9 mouse cellular contexts compared by ENCODE assay signal in the genomic region with DNA sequence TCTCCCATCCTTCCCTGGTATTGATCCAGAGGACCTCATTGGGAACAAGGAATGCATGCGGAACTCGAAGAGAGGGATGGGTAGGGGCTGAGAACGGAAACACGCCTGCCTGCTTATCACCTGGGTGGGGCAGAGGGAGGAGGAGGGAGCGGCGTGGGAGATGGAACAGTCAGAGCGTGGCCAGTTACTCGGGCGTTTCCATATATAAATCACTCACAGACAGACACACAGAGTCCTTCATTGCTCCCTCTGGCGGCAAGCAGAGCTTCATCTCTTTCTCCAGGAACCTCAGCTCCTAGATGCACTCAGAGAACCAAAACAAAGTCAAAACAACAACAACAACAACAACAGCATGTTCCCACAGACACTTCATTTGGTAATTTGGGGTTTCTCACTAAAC. TPM values are rescaled to one million over a fixed set of nuclear protein-coding genes. Genes with fewer than 3 reads are reported as not detected.
DNase-seq lines count a peak whose midpoint lies in the region; ATAC-seq and TF ChIP-seq lines count a peak whose summit lies in the region.
"Had no signal": no experiment of that assay in that cellular context is flagged by ENCODE, and none has a peak within 500 bp of the region (broad histone marks: within the 10 kb centered on the region; RNA-seq: fewer than 3 reads in every experiment).

No protein-coding gene starts in this region.

- H3K36me3 ChIP-seq in hindbrain, embryonic 13.5 days, result no peaks in the 10 kb centered on the region
- no peaks in the 10 kb centered on the region for H3K36me3 ChIP-seq in hindbrain, embryonic 10.5 days
- H3K36me3 ChIP-seq in CH12.LX (replicated peaks in 1 of 2; ENCODE audit: control insufficient read depth in 1 of 2, insufficient read depth in 1 of 2, low read length in 1 of 2), result no peaks in the 10 kb centered on the region
- H3K36me3 ChIP-seq in liver, embryonic 11.5 days (ENCODE audit: control insufficient read depth, insufficient read depth, low read length), result no peaks in the 10 kb centered on the region
- no peaks in the 10 kb centered on the region for H3K36me3 ChIP-seq in stomach, embryonic 15.5 days

- H3K27me3 ChIP-seq in hindbrain, embryonic 13.5 days, result peaks cover 20% of the 10 kb centered on the region; the same call in 1 of the 2 replicates
- peaks cover 42% of the 10 kb centered on the region for H3K27me3 ChIP-seq in hindbrain, embryonic 10.5 days (ENCODE audit: insufficient read depth, poor library complexity, severe bottlenecking)
- H3K27me3 ChIP-seq in CH12.LX (replicated peaks), result peaks cover 2% of the 10 kb centered on the region
- H3K27me3 ChIP-seq in liver, embryonic 11.5 days (replicated peaks; ENCODE audit: control insufficient read depth, insufficient read depth, low read length), result peaks cover 4% of the 10 kb centered on the region; the same call in 1 of the 2 replicates
- no peaks in the 10 kb centered on the region for H3K27me3 ChIP-seq in stomach, embryonic 15.5 days (replicated peaks)

- TF ChIP-seq RAD21 in CH12.LX (IDR thresholded peaks at IDR 0.05; ENCODE audit: low read depth, low read length), result no peak; the same call in none of the 2 replicates

- 44% methylated on average over 10 of the region's 10 CpGs for WGBS in hindbrain, embryonic 13.5 days
- 49% methylated on average over 10 of the region's 10 CpGs for WGBS in hindbrain, embryonic 10.5 days
- WGBS in liver, embryonic 11.5 days, result 20% methylated on average over 10 of the region's 10 CpGs
- WGBS in stomach, embryonic 15.5 days, result 11% methylated on average over 10 of the region's 10 CpGs

- no peak overlapping the region for H3K27ac ChIP-seq in hindbrain, embryonic 13.5 days
- no peak overlapping the region for H3K27ac ChIP-seq in hindbrain, embryonic 10.5 days
- no peak overlapping the region for H3K27ac ChIP-seq in CH12.LX (ENCODE audit: insufficient read depth, low read depth)
- no peak overlapping the region for H3K27ac ChIP-seq in liver, embryonic 11.5 days (ENCODE audit: low read depth, low read length)
- no peak overlapping the region for H3K27ac ChIP-seq in stomach, embryonic 15.5 days
- H3K27ac ChIP-seq: macrophage had no signal

- H3K9ac ChIP-seq in hindbrain, embryonic 13.5 days, result no peak overlapping the region
- H3K9ac ChIP-seq in CH12.LX (ENCODE audit: insufficient read depth, low read depth), result no peak overlapping the region
- no peak overlapping the region for H3K9ac ChIP-seq in liver, embryonic 11.5 days (ENCODE audit: low read depth, low read length)
- H3K9ac ChIP-seq in stomach, embryonic 15.5 days, result no peak overlapping the region

- no peak for ATAC-seq in hindbrain, embryonic 13.5 days (ENCODE audit: low FRiP score)
- ATAC-seq in erythroid progenitor cell, adult 5-6 weeks (replicated peaks; ENCODE audit: low FRiP score, poor library complexity, severe bottlenecking), result 0 out of 2 replicates have a peak, but pooled peaks have one; percentile 39
- 0 out of 2 replicates have a peak, but pooled peaks have one; percentile 41 for ATAC-seq in liver, embryonic 11.5 days (replicated peaks; ENCODE audit: low FRiP score)
- no peak for ATAC-seq in stomach, embryonic 15.5 days (ENCODE audit: insufficient read depth, low FRiP score, low read depth)

- peaks cover 4% of the 10 kb centered on the region for H3K4me1 ChIP-seq in hindbrain, embryonic 13.5 days (replicated peaks)
- peaks cover 26% of the 10 kb centered on the region for H3K4me1 ChIP-seq in hindbrain, embryonic 10.5 days (replicated peaks)
- peaks cover 15 to 38% of the 10 kb centered on the region in 2 experiments for H3K4me1 ChIP-seq in CH12.LX (ENCODE audit: control insufficient read depth in 1 of 2, insufficient read depth in 2 of 2)
- H3K4me1 ChIP-seq in liver, embryonic 11.5 days (replicated peaks; ENCODE audit: control insufficient read depth, insufficient read depth, low read length), result peaks cover 10% of the 10 kb centered on the region
- peaks cover 6% of the 10 kb centered on the region for H3K4me1 ChIP-seq in stomach, embryonic 15.5 days

- TF ChIP-seq CTCF in CH12.LX (conservative IDR thresholded peaks at IDR 0.05 in 1 of 2, IDR thresholded peaks at IDR 0.05 in 1 of 2; ENCODE audit: low read depth in 2 of 2, low read length in 2 of 2), result peak in 1 of 2 experiments; percentile 71; a peak in 2 of 4 replicates

- no peak for TF ChIP-seq EP300 in CH12.LX (IDR thresholded peaks at IDR 0.05; ENCODE audit: low read length)

- 0 out of 2 replicates have a peak overlapping the region, but pooled peaks have one; percentile 3 for H3K4me2 ChIP-seq in hindbrain, embryonic 13.5 days
- peak overlapping the region; percentile 23 for H3K4me2 ChIP-seq in CH12.LX (ENCODE audit: insufficient read depth, low read depth, poor library complexity, severe bottlenecking)
- peak overlapping the region; percentile 6; the same call in 1 of the 2 replicates for H3K4me2 ChIP-seq in liver, embryonic 11.5 days
- peak overlapping the region; percentile 37; the same call in 1 of the 2 replicates for H3K4me2 ChIP-seq in stomach, embryonic 15.5 days

- no peak for DNase-seq in hindbrain, embryonic 10.5 days (ENCODE audit: low spot score)
- peak; percentile 51 for DNase-seq in CH12.LX (ENCODE audit: extremely low read depth)
- no peak for DNase-seq in liver, embryonic 11.5 days (ENCODE audit: low spot score)
- no peak for DNase-seq in gastrocnemius, postnatal 25 days
- no peak for DNase-seq in ovary, postnatal 14 days (ENCODE audit: low spot score)

- H3K79me2 ChIP-seq in CH12.LX (replicated peaks; ENCODE audit: control insufficient read depth, extremely low read depth, insufficient read depth, poor library complexity, severe bottlenecking), result no peaks in the 10 kb centered on the region

- no peaks in the 10 kb centered on the region for H3K9me3 ChIP-seq in hindbrain, embryonic 13.5 days
- H3K9me3 ChIP-seq in hindbrain, embryonic 10.5 days, result no peaks in the 10 kb centered on the region
- H3K9me3 ChIP-seq in CH12.LX (replicated peaks; ENCODE audit: low read length), result no peaks in the 10 kb centered on the region
- no peaks in the 10 kb centered on the region for H3K9me3 ChIP-seq in liver, embryonic 11.5 days (ENCODE audit: control insufficient read depth, low read length)
- no peaks in the 10 kb centered on the region for H3K9me3 ChIP-seq in stomach, embryonic 15.5 days

- in situ Hi-C loops in CH12.LX (cut with MboI; ENCODE audit: low pct_ligation_motif_present, low pct_unique_long_range_greater_than_20kb, low sequenced_read_pairs), result loop anchor here (5.0 kb wide), 1 partner anchor 36 kb away; no protein-coding TSS in a partner anchor

- TF ChIP-seq POLR2A in CH12.LX (IDR thresholded peaks at IDR 0.05; ENCODE audit: low read depth, low read length), result no peak

- dilution Hi-C loops in CH12.LX (cut with MboI; ENCODE audit: extremely low pct_ligation_motif_present, extremely low pct_unique_long_range_greater_than_20kb, low sequenced_read_pairs), result no loop called here

- no peak overlapping the region for H3K4me3 ChIP-seq in hindbrain, embryonic 13.5 days
- H3K4me3 ChIP-seq in hindbrain, embryonic 10.5 days, result no peak overlapping the region
- H3K4me3 ChIP-seq in CH12.LX (replicated peaks in 1 of 3; ENCODE audit: low read depth in 2 of 3, low read length in 2 of 3, poor library complexity in 1 of 3), result no peak overlapping the region
- no peak overlapping the region for H3K4me3 ChIP-seq in liver, embryonic 11.5 days (ENCODE audit: low read depth, low read length)
- H3K4me3 ChIP-seq in stomach, embryonic 15.5 days (replicated peaks), result no peak overlapping the region

RNA-seq across cellular contexts. Expression of a gene that starts 9.5 kb away (rescaled TPM):
- polyA plus RNA-seq in hindbrain, embryonic 13.5 days (2015; fragmentation: Nextera tagmentation; extraction: Ambion mirVana), result 5.6 and 6.0 TPM in 2 replicates
- 0.85 and 3.2 TPM in 2 replicates for polyA plus RNA-seq in hindbrain, embryonic 10.5 days (2016; fragmentation: Nextera tagmentation; extraction: Ambion mirVana)
- total RNA-seq in CH12.LX (2012; rRNA removed) (1.5 and 1.6 TPM in 2 replicates), CH12.LX (2014; rRNA removed) (5.5 and 6.9 TPM in 2 replicates)
- polyA plus RNA-seq in CH12.LX (2012; ENCODE audit: insufficient read length, low read depth), result 3.5 and 4.2 TPM in 2 replicates
- not detected in 2 replicates for total RNA-seq in erythroid progenitor cell, adult 5-6 weeks (2015; ENCODE audit: low replicate concordance)
- not detected in 2 replicates for total RNA-seq in erythroid progenitor cell, adult 5-6 weeks (2017; ENCODE audit: low replicate concordance)
- 42.1 and 58.2 TPM in 2 replicates for polyA plus RNA-seq in liver, embryonic 11.5 days (2014; fragmentation: Nextera tagmentation; extraction: Ambion mirVana)
- 8.8 and 15.3 TPM in 2 replicates for polyA plus RNA-seq in stomach, embryonic 15.5 days (2015; fragmentation: Nextera tagmentation; extraction: Ambion mirVana)
- 100 to 1,000 TPM in 1 of 2 experiments, 10 to 100 TPM in 1; 73.2 to 356 TPM for total RNA-seq in gastrocnemius, postnatal 25 days (2021)
- polyA plus RNA-seq: macrophage had no signal

RNA-seq across cellular contexts. Expression of a gene that starts 22.8 kb away (rescaled TPM):
- 19.6 and 20.6 TPM in 2 replicates for polyA plus RNA-seq in hindbrain, embryonic 13.5 days (2015; fragmentation: Nextera tagmentation; extraction: Ambion mirVana)
- 19.3 and 21.7 TPM in 2 replicates for polyA plus RNA-seq in hindbrain, embryonic 10.5 days (2016; fragmentation: Nextera tagmentation; extraction: Ambion mirVana)
- total RNA-seq in CH12.LX (2012; rRNA removed), result 76.8 and 98.1 TPM in 2 replicates
- 45.6 and 49.5 TPM in 2 replicates for total RNA-seq in CH12.LX (2014; rRNA removed)
- 34.9 and 37.5 TPM in 2 replicates for polyA plus RNA-seq in CH12.LX (2012; ENCODE audit: insufficient read length, low read depth)
- not detected in 2 replicates for total RNA-seq in erythroid progenitor cell, adult 5-6 weeks (2015; ENCODE audit: low replicate concordance)
- not detected in 2 replicates for total RNA-seq in erythroid progenitor cell, adult 5-6 weeks (2017; ENCODE audit: low replicate concordance)
- 22.5 and 22.8 TPM in 2 replicates for polyA plus RNA-seq in liver, embryonic 11.5 days (2014; fragmentation: Nextera tagmentation; extraction: Ambion mirVana)
- 79.8 and 95.3 TPM in 2 replicates for polyA plus RNA-seq in stomach, embryonic 15.5 days (2015; fragmentation: Nextera tagmentation; extraction: Ambion mirVana)
- 100 to 1,000 TPM in 1 of 2 experiments, 10 to 100 TPM in 1; 56.9 to 161 TPM for total RNA-seq in gastrocnemius, postnatal 25 days (2021)

RNA-seq across cellular contexts. Expression of a gene that starts 29.7 kb away (rescaled TPM):
- polyA plus RNA-seq in hindbrain, embryonic 13.5 days (2015; fragmentation: Nextera tagmentation; extraction: Ambion mirVana), result 0.65 and 0.84 TPM in 2 replicates
- polyA plus RNA-seq in hindbrain, embryonic 10.5 days (2016; fragmentation: Nextera tagmentation; extraction: Ambion mirVana), result 1.0 and 3.9 TPM in 2 replicates
- total RNA-seq in CH12.LX (2012; rRNA removed) (0.13 TPM in 1 of 2 replicates, not detected in the other), CH12.LX (2014; rRNA removed) (0.24 TPM in 1 of 2 replicates, not detected in the other)
- polyA plus RNA-seq in CH12.LX (2012; ENCODE audit: insufficient read length, low read depth), result 0.17 and 0.25 TPM in 2 replicates
- total RNA-seq in erythroid progenitor cell, adult 5-6 weeks (2015; ENCODE audit: low replicate concordance), result 0.72 TPM in 1 of 2 replicates, not detected in the other
- total RNA-seq in erythroid progenitor cell, adult 5-6 weeks (2017; ENCODE audit: low replicate concordance), result not detected in 2 replicates
- polyA plus RNA-seq in liver, embryonic 11.5 days (2014; fragmentation: Nextera tagmentation; extraction: Ambion mirVana), result 0.99 and 1.7 TPM in 2 replicates
- 95.0 and 97.1 TPM in 2 replicates for polyA plus RNA-seq in stomach, embryonic 15.5 days (2015; fragmentation: Nextera tagmentation; extraction: Ambion mirVana)
- total RNA-seq in gastrocnemius, postnatal 25 days (2021), result not detected

RNA-seq across cellular contexts. Expression of a gene that starts 47.4 kb away (rescaled TPM):
- 12.1 and 16.2 TPM in 2 replicates for polyA plus RNA-seq in hindbrain, embryonic 13.5 days (2015; fragmentation: Nextera tagmentation; extraction: Ambion mirVana)
- 0.35 and 2.9 TPM in 2 replicates for polyA plus RNA-seq in hindbrain, embryonic 10.5 days (2016; fragmentation: Nextera tagmentation; extraction: Ambion mirVana)
- total RNA-seq in CH12.LX (2012; rRNA removed) (5.5 and 8.6 TPM in 2 replicates), CH12.LX (2014; rRNA removed) (3.6 and 5.0 TPM in 2 replicates)
- polyA plus RNA-seq in CH12.LX (2012; ENCODE audit: insufficient read length, low read depth), result 31.1 and 32.5 TPM in 2 replicates
- not detected in 2 replicates for total RNA-seq in erythroid progenitor cell, adult 5-6 weeks (2015; ENCODE audit: low replicate concordance)
- not detected in 2 replicates for total RNA-seq in erythroid progenitor cell, adult 5-6 weeks (2017; ENCODE audit: low replicate concordance)
- 12.9 and 37.4 TPM in 2 replicates for polyA plus RNA-seq in liver, embryonic 11.5 days (2014; fragmentation: Nextera tagmentation; extraction: Ambion mirVana)
- 18.7 and 25.8 TPM in 2 replicates for polyA plus RNA-seq in stomach, embryonic 15.5 days (2015; fragmentation: Nextera tagmentation; extraction: Ambion mirVana)
- 1 to 10 TPM; 6.2 to 8.4 TPM for total RNA-seq in gastrocnemius, postnatal 25 days (2021)
- polyA plus RNA-seq: macrophage had no signal

Comparison
In these comparisons a context has a peak if more than half of its experiments do, and no peak if none do; other contexts are left out.
1. ATAC-seq: peak in erythroid progenitor cell, adult 5-6 weeks (single experiment) and liver, embryonic 11.5 days (single experiment); none in hindbrain, embryonic 13.5 days (single experiment) and stomach, embryonic 15.5 days (single experiment).
2. RNA of a gene that starts 29.7 kb away (polyA plus RNA-seq): 95.0 to 97.1 TPM in stomach, embryonic 15.5 days; 0.99 to 1.7 TPM in liver, embryonic 11.5 days, 1.0 to 3.9 TPM in hindbrain, embryonic 10.5 days, 0.65 to 0.84 TPM in hindbrain, embryonic 13.5 days and 0.17 to 0.25 TPM in CH12.LX; every median in the first group is over 10 times any median in the second.
3. Peak in every context shown above with its lines, with median percentiles within 50 percentile points of each other: H3K4me2 ChIP-seq.